8 mouse cellular contexts compared by ENCODE assay signal in the genomic region with DNA sequence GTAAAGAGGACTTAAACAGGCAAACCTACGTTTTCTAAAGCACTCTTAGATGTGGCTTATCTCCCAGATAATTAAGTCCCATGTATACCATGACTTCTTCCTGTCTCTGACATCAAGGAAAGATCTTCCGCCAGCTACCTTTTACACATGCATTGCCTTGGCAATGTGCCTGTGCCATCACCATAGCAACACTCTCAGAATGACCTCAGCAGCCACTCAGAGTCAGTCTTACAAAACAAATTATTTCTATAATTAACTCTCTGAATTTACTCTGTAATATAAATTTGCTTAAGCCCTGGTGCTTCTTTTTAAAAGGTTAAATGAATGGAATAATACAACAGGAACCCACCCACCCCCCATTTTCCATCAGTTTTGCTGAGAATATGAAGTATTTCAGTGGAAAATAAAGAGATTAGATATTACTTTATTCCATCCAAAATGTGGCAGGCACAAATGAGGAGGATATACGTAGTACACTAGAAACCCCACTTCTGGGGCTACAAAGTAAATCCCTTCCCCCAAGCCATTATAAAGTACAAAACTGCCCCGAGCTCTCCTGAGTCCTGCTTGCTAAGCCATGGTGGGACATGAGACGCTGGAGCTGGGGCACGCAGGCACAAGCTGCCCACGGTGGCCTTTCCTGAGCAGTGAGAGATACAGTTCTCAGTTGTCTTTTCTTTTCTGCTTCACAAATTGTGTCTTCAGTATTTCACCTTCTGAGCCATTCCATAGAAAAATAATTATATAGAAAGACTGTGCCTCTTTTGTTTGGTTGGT.
DNase-seq lines count a peak whose midpoint lies in the region; ATAC-seq lines count a peak whose summit lies in the region.
"Had no signal": no experiment of that assay in that cellular context is flagged by ENCODE, and none has a peak within 500 bp of the region (broad histone marks: within the 10 kb centered on the region; RNA-seq: fewer than 3 reads in every experiment).

No protein-coding gene starts in this region.

- WGBS in midbrain, embryonic 14.5 days = 27% methylated on average over 7 of the region's 7 CpGs
- 48% methylated on average over 7 of the region's 7 CpGs for WGBS in stomach, embryonic 14.5 days

- no peak overlapping the region; the same call in 1 of the 2 replicates for H3K9ac ChIP-seq in midbrain, embryonic 14.5 days (replicated peaks; ENCODE audit: low read length)
- H3K9ac ChIP-seq in stomach, embryonic 14.5 days (replicated peaks; ENCODE audit: low read depth, low read length) = no peak overlapping the region
- H3K9ac ChIP-seq: liver, embryonic 13.5 days had no signal

- peaks cover 3% of the 10 kb centered on the region; the same call in 1 of the 2 replicates for H3K36me3 ChIP-seq in midbrain, embryonic 14.5 days (ENCODE audit: control insufficient read depth, insufficient read depth, low read length)
- H3K36me3 ChIP-seq in stomach, embryonic 14.5 days (ENCODE audit: control insufficient read depth, insufficient read depth, low read length) = no peaks in the 10 kb centered on the region
- H3K36me3 ChIP-seq: liver, embryonic 13.5 days had no signal

- ATAC-seq in midbrain, embryonic 14.5 days (ENCODE audit: low FRiP score, low TSS enrichment) = peak; percentile 81
- 0 out of 2 replicates have a peak, but pooled peaks have one; percentile 49 for ATAC-seq in stomach, embryonic 14.5 days (ENCODE audit: insufficient number of reproducible peaks, insufficient read depth, low FRiP score, low read depth)

- no peaks in the 10 kb centered on the region for H3K9me3 ChIP-seq in midbrain, embryonic 14.5 days (ENCODE audit: control insufficient read depth, low read length)
- no peaks in the 10 kb centered on the region for H3K9me3 ChIP-seq in stomach, embryonic 14.5 days (ENCODE audit: control insufficient read depth, low read depth, low read length)
- H3K9me3 ChIP-seq: liver, embryonic 13.5 days had no signal

- peaks cover 28% of the 10 kb centered on the region for H3K4me1 ChIP-seq in midbrain, embryonic 14.5 days (ENCODE audit: control insufficient read depth, insufficient read depth, low read length)
- peaks cover 15% of the 10 kb centered on the region for H3K4me1 ChIP-seq in stomach, embryonic 14.5 days (ENCODE audit: control insufficient read depth, insufficient read depth, low read length)

- H3K27ac ChIP-seq in midbrain, embryonic 14.5 days (replicated peaks; ENCODE audit: low read depth, low read length) = peak overlapping the region; percentile 76
- peak overlapping the region; percentile 52; the same call in 1 of the 2 replicates for H3K27ac ChIP-seq in stomach, embryonic 14.5 days (ENCODE audit: low read length)
- H3K27ac ChIP-seq: liver, embryonic 13.5 days had no signal

- peak; percentile 89 for DNase-seq in 416B (ENCODE audit: low read depth)
- peak; percentile 90 for DNase-seq in CD4-positive helper T cell, adult 2 months (ENCODE audit: low read depth, low spot score)
- peak; percentile 86 for DNase-seq in cerebellum, adult 8-10 months
- DNase-seq in heart, postnatal 4 days = peak; percentile 63
- peak; percentile 51 for DNase-seq in left cerebral cortex, adult 11 months (ENCODE audit: low spot score)
- DNase-seq in midbrain, embryonic 14.5 days = peak; percentile 85
- DNase-seq: liver, embryonic 13.5 days had no signal

- peak overlapping the region; percentile 27 for H3K4me2 ChIP-seq in midbrain, embryonic 14.5 days (ENCODE audit: low read length)
- no peak overlapping the region for H3K4me2 ChIP-seq in stomach, embryonic 14.5 days (replicated peaks; ENCODE audit: low read depth, low read length)
- H3K4me2 ChIP-seq: liver, embryonic 13.5 days had no signal

- H3K4me3 ChIP-seq in midbrain, embryonic 14.5 days (replicated peaks; ENCODE audit: low read depth, low read length) = no peak overlapping the region
- H3K4me3 ChIP-seq in stomach, embryonic 14.5 days (ENCODE audit: low read depth, low read length) = no peak overlapping the region
- H3K4me3 ChIP-seq: liver, embryonic 13.5 days had no signal

- no peaks in the 10 kb centered on the region for H3K27me3 ChIP-seq in midbrain, embryonic 14.5 days (ENCODE audit: control insufficient read depth, insufficient read depth, low read length)
- H3K27me3 ChIP-seq in stomach, embryonic 14.5 days (ENCODE audit: control insufficient read depth, insufficient read depth, low read length) = no peaks in the 10 kb centered on the region
- H3K27me3 ChIP-seq: liver, embryonic 13.5 days had no signal
